Mouse (Mus musculus): Measurements from ENCODE around the gene Neto2. TPM values are rescaled to one million over a fixed set of nuclear protein-coding genes. Genes with fewer than 3 reads are reported as not detected.

Gene Neto2
- total RNA-seq (2023; ENCODE audit: inconsistent age): 0.42 to 1.00 TPM (median 0.74 TPM) in 4 replicates

DNA sequence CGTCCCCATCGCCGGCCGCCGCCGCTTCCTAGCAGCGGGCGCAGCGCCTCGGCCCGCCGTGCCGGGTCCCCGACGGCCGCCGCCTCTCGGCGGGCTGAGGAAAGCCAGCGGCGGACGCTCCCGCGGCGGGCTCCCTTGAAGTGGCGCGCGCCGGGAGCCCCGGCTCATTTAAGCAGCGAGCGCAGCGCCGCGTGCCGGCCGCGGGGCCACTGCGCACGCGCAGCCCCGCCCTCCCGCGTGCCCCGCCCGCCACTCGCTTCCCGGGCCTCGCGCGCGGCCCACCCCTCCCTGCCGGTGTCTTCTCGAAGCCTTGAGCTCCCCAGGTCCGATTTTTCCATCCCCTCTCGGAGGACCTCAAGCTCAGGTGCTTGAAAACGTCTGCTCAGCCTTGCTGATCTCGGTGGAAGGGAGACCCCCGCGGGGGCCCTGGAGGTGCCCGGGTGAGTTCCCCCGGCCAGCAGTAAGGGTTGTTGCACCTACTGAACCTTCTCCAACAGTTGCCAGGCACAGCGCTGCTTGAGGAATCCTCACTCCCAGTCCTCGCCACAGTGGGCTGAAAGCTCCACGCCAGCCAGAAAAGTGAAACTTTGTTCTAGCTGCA lies at the start of gene Neto2:
Gene Neto2 (minus strand): TSS at position 174 of the 601 bp plus-strand sequence.

Other genes starting within 250 kb of the Neto2 start
- 1.2 to 4.9 TPM (median 2.1 TPM) in 4 replicates for gene Gpt2, start 208.3 kb downstream of the Neto2 start, total RNA-seq (2023; ENCODE audit: inconsistent age)
- gene Dnaja2, start 145.6 kb downstream of the Neto2 start, total RNA-seq (2023; ENCODE audit: inconsistent age): 149 to 163 TPM (median 155 TPM) in 4 replicates
- gene Itfg1, start 140.0 kb upstream of the Neto2 start, total RNA-seq (2023; ENCODE audit: inconsistent age): 25.4 to 29.3 TPM (median 26.8 TPM) in 4 replicates
- gene Phkb, start 140.0 kb upstream of the Neto2 start, total RNA-seq (2023; ENCODE audit: inconsistent age): 25.1 to 31.1 TPM (median 27.2 TPM) in 4 replicates

Measured in B cell, adult (primary cell).